Mouse (Mus musculus): Measurements from ENCODE around the gene Slc5a6. TPM values are rescaled to one million over a fixed set of nuclear protein-coding genes. Genes with fewer than 3 reads are reported as not detected.

Slc5a6 gene
- total RNA-seq, 1 experiment: 44.1 TPM

DNA sequence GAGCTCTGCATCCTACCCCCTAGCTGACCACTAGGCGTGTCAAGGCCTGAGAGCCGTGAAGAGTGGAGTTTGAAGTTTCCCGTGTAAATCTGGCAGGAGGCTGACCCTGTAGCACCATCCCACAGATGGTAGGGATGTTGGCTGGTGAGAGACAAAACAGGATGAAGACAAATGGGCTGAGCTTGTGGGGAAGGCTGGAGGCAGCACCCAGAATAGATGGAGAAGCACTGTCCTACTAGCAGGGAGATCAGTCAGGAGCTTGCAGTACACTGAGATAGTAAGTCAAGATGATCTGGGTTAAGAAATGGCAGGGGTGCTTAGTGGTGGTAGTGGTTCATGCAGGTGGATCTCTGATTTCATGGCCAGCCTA is 32.1 kb upstream of the Slc5a6 start:
- Histone ChIP-seq H3K9me3 (ENCODE audit: control insufficient read depth, insufficient read depth, low read depth, low read length) (no peaks in the 10 kb centered on the region), H3K4me3 (ENCODE audit: insufficient read depth in 1 of 2, low read depth in 1 of 2, low read length in 2 of 2, poor library complexity in 1 of 2, severe bottlenecking in 1 of 2) (no peak overlapping the region), H3K9ac (ENCODE audit: insufficient read depth, low read depth, low read length, poor library complexity, severe bottlenecking) (no peak overlapping the region), H3K36me3 (ENCODE audit: control insufficient read depth, insufficient read depth, low read length, poor library complexity, severe bottlenecking) (peaks cover 30% of the 10 kb centered on the region), H3K27ac (ENCODE audit: insufficient read depth, low read depth, low read length, poor library complexity, severe bottlenecking) (no peak overlapping the region), H3K4me1 (ENCODE audit: control insufficient read depth in 2 of 2, insufficient read depth in 2 of 2, low read length in 2 of 2, poor library complexity in 1 of 2) (peaks cover 0 to 2% of the 10 kb centered on the region in 2 experiments; a peak in 1 of 4 replicates)
- TF ChIP-seq ZC3H11A (IDR thresholded peaks at IDR 0.05; ENCODE audit: borderline replicate concordance, low read depth, low read length): no peak
- no peak for TF ChIP-seq HCFC1 (IDR thresholded peaks at IDR 0.05; ENCODE audit: borderline replicate concordance, insufficient read depth, low read length)
- no peak for TF ChIP-seq ZNF384 (IDR thresholded peaks at IDR 0.05; ENCODE audit: low read depth, low read length)
- no peak for TF ChIP-seq CHD2 (IDR thresholded peaks at IDR 0.05; ENCODE audit: low read depth, low read length)
- no peak for TF ChIP-seq MAFK (IDR thresholded peaks at IDR 0.05; ENCODE audit: insufficient read depth, low read depth, low read length)
- no peak for DNase-seq (ENCODE audit: low read depth, low spot score)
- in situ Hi-C loops (cut with MboI; ENCODE audit: low sequenced_read_pairs in 2 of 2, unreplicated experiment in 2 of 2): no loop called here

GRCm38 (mm10) chr5:31080059-31080794 is 31.5 kb upstream of the Slc5a6 start:
- TF ChIP-seq MAFK (IDR thresholded peaks at IDR 0.05; ENCODE audit: insufficient read depth, low read depth, low read length): peak; percentile 39
- no peak for TF ChIP-seq CHD2 (IDR thresholded peaks at IDR 0.05; ENCODE audit: low read depth, low read length)
- Histone ChIP-seq H3K4me1 (ENCODE audit: control insufficient read depth in 2 of 2, insufficient read depth in 2 of 2, low read length in 2 of 2, poor library complexity in 1 of 2) (peaks cover 0 to 2% of the 10 kb centered on the region in 2 experiments; a peak in 1 of 4 replicates), H3K9ac (ENCODE audit: insufficient read depth, low read depth, low read length, poor library complexity, severe bottlenecking) (no peak overlapping the region), H3K4me3 (ENCODE audit: insufficient read depth in 1 of 2, low read depth in 1 of 2, low read length in 2 of 2, poor library complexity in 1 of 2, severe bottlenecking in 1 of 2) (no peak overlapping the region), H3K36me3 (ENCODE audit: control insufficient read depth, insufficient read depth, low read length, poor library complexity, severe bottlenecking) (peaks cover 36% of the 10 kb centered on the region), H3K9me3 (ENCODE audit: control insufficient read depth, insufficient read depth, low read depth, low read length) (no peaks in the 10 kb centered on the region), H3K27ac (ENCODE audit: insufficient read depth, low read depth, low read length, poor library complexity, severe bottlenecking) (no peak overlapping the region)
- in situ Hi-C loops (cut with MboI; ENCODE audit: low sequenced_read_pairs in 2 of 2, unreplicated experiment in 2 of 2): no loop called here
- no peak for DNase-seq (ENCODE audit: low read depth, low spot score)

DNA sequence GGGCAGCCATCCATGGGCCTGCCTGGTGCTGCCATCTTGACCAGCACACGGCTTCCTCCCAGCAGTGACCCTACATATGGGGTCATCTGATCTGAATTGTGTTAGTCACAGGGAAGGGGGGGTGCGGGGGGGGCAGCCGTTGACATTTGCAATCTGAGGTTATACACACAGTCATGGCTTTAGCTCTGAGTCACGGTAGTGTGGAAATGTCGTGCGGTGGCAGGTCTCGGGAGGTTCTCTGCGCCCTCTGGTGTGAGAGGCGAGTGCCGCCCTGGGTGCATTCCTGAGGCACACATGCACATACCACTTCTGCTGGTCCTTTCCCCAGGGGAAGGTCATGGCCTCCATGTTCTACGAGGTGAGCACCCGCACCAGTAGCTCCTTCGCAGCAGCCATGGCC is 27.6 kb upstream of the Slc5a6 start:
- Histone ChIP-seq H3K4me1 (ENCODE audit: control insufficient read depth in 2 of 2, insufficient read depth in 2 of 2, low read length in 2 of 2, poor library complexity in 1 of 2) (peaks cover 0 to 2% of the 10 kb centered on the region in 2 experiments; a peak in 1 of 4 replicates), H3K9me3 (ENCODE audit: control insufficient read depth, insufficient read depth, low read depth, low read length) (no peaks in the 10 kb centered on the region), H3K36me3 (ENCODE audit: control insufficient read depth, insufficient read depth, low read length, poor library complexity, severe bottlenecking) (peaks cover 73% of the 10 kb centered on the region), H3K27ac (ENCODE audit: insufficient read depth, low read depth, low read length, poor library complexity, severe bottlenecking) (no peak overlapping the region), H3K4me3 (ENCODE audit: insufficient read depth in 1 of 2, low read depth in 1 of 2, low read length in 2 of 2, poor library complexity in 1 of 2, severe bottlenecking in 1 of 2) (no peak overlapping the region), H3K9ac (ENCODE audit: insufficient read depth, low read depth, low read length, poor library complexity, severe bottlenecking) (no peak overlapping the region)
- DNase-seq (ENCODE audit: low read depth, low spot score): no peak
- no peak for TF ChIP-seq MAFK (IDR thresholded peaks at IDR 0.05; ENCODE audit: insufficient read depth, low read depth, low read length)
- TF ChIP-seq ZC3H11A (IDR thresholded peaks at IDR 0.05; ENCODE audit: borderline replicate concordance, low read depth, low read length): no peak
- no peak for TF ChIP-seq ZNF384 (IDR thresholded peaks at IDR 0.05; ENCODE audit: low read depth, low read length)
- no peak for TF ChIP-seq HCFC1 (IDR thresholded peaks at IDR 0.05; ENCODE audit: borderline replicate concordance, insufficient read depth, low read length)
- no peak for TF ChIP-seq CHD2 (IDR thresholded peaks at IDR 0.05; ENCODE audit: low read depth, low read length)
- in situ Hi-C loops (cut with MboI; ENCODE audit: low sequenced_read_pairs in 2 of 2, unreplicated experiment in 2 of 2): no loop called here

- in situ Hi-C loops (cut with MboI; ENCODE audit: low sequenced_read_pairs in 2 of 2, unreplicated experiment in 2 of 2): no loop called here
- no peak for DNase-seq (ENCODE audit: low read depth, low spot score)
- H3K36me3 ChIP-seq (ENCODE audit: control insufficient read depth, insufficient read depth, low read length, poor library complexity, severe bottlenecking): peaks cover 92% of the 10 kb centered on the region
- no peak overlapping the region for H3K4me3 ChIP-seq (ENCODE audit: insufficient read depth in 1 of 2, low read depth in 1 of 2, low read length in 2 of 2, poor library complexity in 1 of 2, severe bottlenecking in 1 of 2)
- TF ChIP-seq ZNF384 (IDR thresholded peaks at IDR 0.05; ENCODE audit: low read depth, low read length) (no peak), ZC3H11A (IDR thresholded peaks at IDR 0.05; ENCODE audit: borderline replicate concordance, low read depth, low read length) (no peak), HCFC1 (IDR thresholded peaks at IDR 0.05; ENCODE audit: borderline replicate concordance, insufficient read depth, low read length) (no peak), MAFK (IDR thresholded peaks at IDR 0.05; ENCODE audit: insufficient read depth, low read depth, low read length) (no peak), CHD2 (IDR thresholded peaks at IDR 0.05; ENCODE audit: low read depth, low read length) (no peak)
- H3K27ac ChIP-seq (ENCODE audit: insufficient read depth, low read depth, low read length, poor library complexity, severe bottlenecking): no peak overlapping the region
- no peak overlapping the region for H3K9ac ChIP-seq (ENCODE audit: insufficient read depth, low read depth, low read length, poor library complexity, severe bottlenecking)
- peaks cover 0 to 2% of the 10 kb centered on the region in 2 experiments; a peak in 1 of 4 replicates for H3K4me1 ChIP-seq (ENCODE audit: control insufficient read depth in 2 of 2, insufficient read depth in 2 of 2, low read length in 2 of 2, poor library complexity in 1 of 2)
- H3K9me3 ChIP-seq (ENCODE audit: control insufficient read depth, insufficient read depth, low read depth, low read length): no peaks in the 10 kb centered on the region
These were observed 24.5 kb upstream of the Slc5a6 start for GRCm38 (mm10) chr5:31073176-31073575.
